Mouse (Mus musculus) thymus, postnatal 0 days (tissue): ENCODE measurements around the gene Taar7d. TPM values are rescaled to one million over a fixed set of nuclear protein-coding genes. Genes with fewer than 3 reads are reported as not detected.
A peak's percentile ranks its signal among the peaks of the same experiment; 100 is the strongest.
"Not testable (repeated sequence)": the region's sequence is repeated elsewhere in the genome, so short reads cannot be mapped to it uniquely, and the experiment has no call there.

Experiments used
- DNase-seq: peaks from one replicate; pipeline ENCODE4 v3.0.0-alpha.2; 2015; ENCODE audit warnings: low spot score
- polyA plus RNA-seq: library from polyadenylated mRNA; unstranded; fragments of >200 nt; fragmentation: Nextera tagmentation; extraction: Ambion mirVana; gene quantifications from 2 replicates; pipeline ENCODE4 v1.2.1, GENCODE M21; 2015

Gene Taar7d
- not detected in 2 replicates for polyA plus RNA-seq

GRCm38 (mm10) chr10:24026922-24027321 lies at the start of gene Taar7d:
Gene Taar7d (plus strand): TSS chr10:24027222.
- no peak for DNase-seq

DNA sequence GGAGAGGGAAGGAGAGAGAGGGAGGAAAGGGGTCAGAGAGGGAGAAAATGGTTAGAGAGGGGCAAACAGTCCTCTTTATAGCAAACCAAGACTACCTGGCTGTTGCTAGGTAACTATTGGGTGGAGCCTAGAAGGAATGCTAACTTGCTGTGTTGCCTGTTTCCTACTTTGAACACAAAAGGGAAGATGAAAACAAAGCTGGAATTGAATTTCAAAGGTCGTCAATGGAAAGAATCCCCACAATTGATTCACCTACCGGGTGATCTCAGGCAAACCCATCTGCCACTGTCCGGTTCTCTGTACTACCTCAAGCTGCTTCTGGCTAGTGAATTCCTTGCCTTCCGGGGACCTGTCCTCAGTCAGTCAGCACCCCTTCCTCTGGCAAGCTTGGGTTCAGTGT lies 49.1 kb upstream of the Taar7d start:
- DNase-seq = no peak

DNA sequence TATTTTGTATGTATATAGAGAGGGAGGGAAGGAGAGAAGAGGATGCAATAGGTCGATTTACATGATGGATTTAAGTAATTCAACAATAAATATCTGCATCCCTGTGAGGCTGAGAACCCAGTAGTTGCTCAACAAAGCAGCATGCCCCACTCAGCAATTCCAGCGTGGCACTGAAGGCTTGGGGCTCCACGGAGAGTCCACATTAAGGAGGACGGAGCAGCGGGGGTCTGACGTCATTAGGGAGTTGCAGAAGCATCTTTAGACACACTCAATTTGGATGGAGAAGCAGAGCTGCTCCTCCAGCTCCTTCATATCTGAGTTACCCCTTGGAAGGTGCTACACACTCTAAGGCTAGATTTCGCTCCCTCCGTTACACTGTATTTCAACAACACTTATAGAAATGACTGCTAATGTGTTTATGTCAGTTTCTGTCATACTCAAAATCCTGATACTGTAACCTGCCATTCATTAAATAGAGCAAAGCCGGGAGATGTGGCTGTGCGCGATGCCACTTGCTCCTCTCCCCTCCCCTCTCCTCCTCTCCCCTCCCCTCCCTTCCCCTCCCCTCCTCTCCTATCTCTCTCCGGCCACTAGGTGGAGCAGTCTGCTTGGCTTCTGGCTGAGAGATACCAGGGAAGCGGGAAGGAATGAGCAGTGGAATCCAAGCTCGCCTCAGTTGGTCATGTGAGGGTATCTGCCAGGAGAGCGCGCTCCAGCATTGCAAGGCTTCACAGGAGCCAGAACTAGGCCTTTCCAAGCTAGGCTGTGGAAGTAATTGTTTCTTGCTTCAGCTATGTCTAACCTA lies 47.9 kb upstream of the Taar7d start:
- DNase-seq = peak; percentile 52

GRCm38 (mm10) chr10:23985546-23985945 lies 41.5 kb upstream of the Taar7d start, which contains the start of gene Taar6:
Gene Taar6 (minus strand): TSS chr10:23985646.
- DNase-seq = no peak

DNA sequence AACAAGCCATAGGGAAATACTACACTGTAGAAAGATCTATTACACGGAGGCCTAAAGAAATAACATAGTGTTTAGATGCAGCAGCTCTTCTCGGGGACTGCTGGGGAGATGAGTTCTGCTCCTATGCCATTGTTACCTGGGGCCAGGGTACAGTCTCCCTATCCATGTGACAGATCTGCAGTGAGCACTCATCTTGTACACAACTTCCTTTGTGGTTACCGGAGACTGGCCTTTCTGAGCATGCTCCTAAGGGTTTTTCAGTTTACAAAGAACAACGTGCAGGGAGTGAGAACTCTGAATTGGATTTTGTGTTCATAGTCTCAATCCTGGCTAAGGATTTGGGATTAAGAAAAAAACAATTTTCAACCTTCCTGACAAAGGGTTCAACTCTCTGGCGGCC lies 40.6 kb upstream of the Taar7d start:
- no peak for DNase-seq

DNA sequence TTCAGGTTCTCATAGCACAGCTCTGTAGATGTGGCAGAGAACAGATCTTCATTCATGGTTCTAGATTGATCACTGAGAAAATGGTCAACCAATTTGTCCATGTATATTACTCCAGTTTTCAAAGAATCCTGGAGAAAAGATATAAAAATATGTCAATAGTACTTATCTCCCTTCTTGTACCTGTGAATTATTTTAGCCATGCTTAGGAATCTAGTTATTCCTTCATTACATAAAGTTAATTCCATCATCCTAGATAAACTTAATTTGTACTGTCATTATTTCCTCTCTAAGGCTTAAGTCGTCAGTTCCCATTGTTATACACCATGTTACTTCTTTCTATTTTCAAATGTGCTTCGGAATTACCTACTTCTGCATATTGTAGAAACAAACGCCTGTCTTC lies 33.6 kb upstream of the Taar7d start, which contains the start of gene Taar7a:
Gene Taar7a (minus strand): TSS at position 101 of the 400 bp plus-strand sequence.
- no peak for DNase-seq

GRCm38 (mm10) chr10:23999639-24000038 lies 27.4 kb upstream of the Taar7d start, which contains the start of gene Taar7b:
Gene Taar7b (plus strand): TSS chr10:23999939.
- no peak for DNase-seq

GRCm38 (mm10) chr10:24006442-24006841 lies 20.6 kb upstream of the Taar7d start:
- DNase-seq = no peak

- no peak for DNase-seq
These were observed 20.0 kb upstream of the Taar7d start for GRCm38 (mm10) chr10:24007034-24007433.

DNA sequence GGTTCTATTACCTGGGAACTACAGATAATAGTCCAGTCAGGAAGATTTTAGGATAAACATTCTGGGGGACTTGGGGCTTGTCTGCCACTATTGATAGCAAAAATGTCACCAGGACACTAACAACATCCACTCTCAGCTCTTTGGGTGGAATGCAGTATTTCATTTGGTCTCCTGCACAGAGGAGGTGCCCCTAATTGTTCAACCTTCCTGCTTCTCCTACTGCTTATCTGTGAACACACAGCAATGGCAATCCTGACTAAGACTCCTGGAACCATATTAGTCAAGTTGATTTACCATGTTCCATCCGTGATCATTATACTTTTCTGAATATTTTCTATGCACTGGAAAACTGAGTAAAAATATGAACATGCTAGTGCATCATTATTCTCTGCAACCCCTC lies 18.9 kb upstream of the Taar7d start:
- no peak for DNase-seq

- DNase-seq = no peak
These were observed 4.3 kb downstream of the Taar7d start for GRCm38 (mm10) chr10:24031347-24031746.

GRCm38 (mm10) chr10:24037314-24037713 lies 10.3 kb downstream of the Taar7d start, which contains the start of gene Taar7e:
Gene Taar7e (plus strand): TSS chr10:24037614.
- DNase-seq = no peak

- no peak for DNase-seq
These were observed 13.3 kb downstream of the Taar7d start for GRCm38 (mm10) chr10:24040120-24040869.

GRCm38 (mm10) chr10:24049210-24049609 lies 22.2 kb downstream of the Taar7d start, which contains the start of gene Taar7f:
Gene Taar7f (plus strand): TSS chr10:24049510.
- DNase-seq = no peak

GRCm38 (mm10) chr10:24052039-24052438 lies 25.0 kb downstream of the Taar7d start:
- no peak for DNase-seq

GRCm38 (mm10) chr10:24058986-24059385 lies 32.0 kb downstream of the Taar7d start:
- DNase-seq = no peak

- DNase-seq = not testable (repeated sequence)
These were observed 47.7 kb downstream of the Taar7d start for GRCm38 (mm10) chr10:24074751-24075150.

DNA sequence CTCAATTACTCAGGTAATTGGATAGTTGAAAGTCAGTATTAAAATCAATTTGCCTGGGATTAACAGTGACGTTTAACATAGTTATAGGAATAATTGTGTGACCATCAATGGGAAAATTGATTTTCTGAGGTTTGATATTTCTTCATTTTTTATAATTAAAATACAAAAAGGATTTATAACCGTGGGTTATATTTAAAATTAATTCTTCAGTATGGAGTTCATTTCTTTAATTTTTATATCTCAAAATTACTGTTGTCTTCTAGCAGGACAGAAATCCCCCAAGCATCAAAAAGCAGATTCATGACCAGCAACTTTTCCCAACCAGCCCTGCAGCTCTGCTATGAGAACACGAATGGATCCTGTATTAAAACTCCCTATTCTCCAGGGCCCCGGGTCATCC lies 49.2 kb downstream of the Taar7d start, which contains the start of gene Taar8a:
Gene Taar8a (plus strand): TSS at position 301 of the 400 bp plus-strand sequence.
- not testable (repeated sequence) for DNase-seq
